Mouse (Mus musculus): Measurements from ENCODE around the gene Card14. TPM values are rescaled to one million over a fixed set of nuclear protein-coding genes. Genes with fewer than 3 reads are reported as not detected.
A peak's percentile ranks its signal among the peaks of the same experiment; 100 is the strongest.

Gene Card14
- polyA plus RNA-seq, 1 experiment from 2014 or later: 3.2 TPM

DNA sequence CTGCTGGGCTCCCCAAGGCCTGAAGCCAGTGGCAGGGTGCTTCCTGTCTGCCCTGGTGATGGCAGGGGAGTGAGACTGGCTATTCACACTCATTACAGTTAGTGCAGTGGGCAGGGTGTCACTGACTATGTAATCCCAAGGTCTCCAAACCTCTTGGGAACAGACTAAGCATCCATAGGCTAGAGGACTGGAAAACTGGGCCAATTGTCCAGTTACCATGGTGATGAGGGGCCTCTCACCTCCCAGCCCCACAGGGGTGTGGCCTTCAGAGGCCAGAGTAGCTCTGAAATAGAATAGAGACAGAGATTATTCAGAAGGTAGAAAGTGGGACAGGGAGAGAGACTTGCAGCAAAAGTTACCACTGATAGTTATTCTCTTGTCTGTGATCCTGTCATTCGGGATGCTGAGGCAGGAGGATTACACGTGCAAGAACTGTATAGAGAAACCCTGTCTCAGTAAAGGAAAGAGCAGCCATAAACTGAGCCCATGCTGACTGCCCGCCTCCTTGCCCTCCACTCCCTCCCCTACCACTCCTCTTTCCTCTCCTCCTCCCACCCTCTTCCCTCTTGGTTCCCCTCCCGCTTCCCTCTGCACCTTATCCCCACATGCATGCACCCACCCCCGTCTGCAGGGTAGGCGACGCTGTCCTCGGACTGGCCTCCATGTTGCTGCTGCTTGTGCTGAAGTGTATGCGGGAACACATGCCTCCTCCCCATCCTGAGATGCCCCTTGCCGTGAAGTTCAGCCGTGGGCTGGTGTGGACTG, 55.4 kb downstream of the Card14 start:
- Histone ChIP-seq H3K4me2 (ENCODE audit: low read depth, low read length) (no peak overlapping the region), H3K27ac (ENCODE audit: low read length) (no peak overlapping the region), H3K4me3 (replicated peaks; ENCODE audit: low read length) (no peak overlapping the region), H3K9ac (ENCODE audit: low read length) (peak overlapping the region; percentile 40; the same call in 1 of the 2 replicates), H3K4me1 (ENCODE audit: control insufficient read depth, insufficient read depth, low read length) (no peaks in the 10 kb centered on the region; the same call in 1 of the 2 replicates), H3K27me3 (ENCODE audit: control insufficient read depth, insufficient read depth, low read length) (no peaks in the 10 kb centered on the region), H3K36me3 (ENCODE audit: control insufficient read depth, insufficient read depth, low read length) (peaks cover 3% of the 10 kb centered on the region; the same call in 1 of the 2 replicates), H3K9me3 (replicated peaks; ENCODE audit: control insufficient read depth, low read length) (0 out of 2 replicates have a peak, but pooled peaks cover 2% of the 10 kb centered on the region)
- 43% methylated on average over 11 of the region's 11 CpGs for WGBS
- peak; percentile 31; the same call in 1 of the 2 replicates for ATAC-seq (ENCODE audit: insufficient read depth, low FRiP score)

DNA sequence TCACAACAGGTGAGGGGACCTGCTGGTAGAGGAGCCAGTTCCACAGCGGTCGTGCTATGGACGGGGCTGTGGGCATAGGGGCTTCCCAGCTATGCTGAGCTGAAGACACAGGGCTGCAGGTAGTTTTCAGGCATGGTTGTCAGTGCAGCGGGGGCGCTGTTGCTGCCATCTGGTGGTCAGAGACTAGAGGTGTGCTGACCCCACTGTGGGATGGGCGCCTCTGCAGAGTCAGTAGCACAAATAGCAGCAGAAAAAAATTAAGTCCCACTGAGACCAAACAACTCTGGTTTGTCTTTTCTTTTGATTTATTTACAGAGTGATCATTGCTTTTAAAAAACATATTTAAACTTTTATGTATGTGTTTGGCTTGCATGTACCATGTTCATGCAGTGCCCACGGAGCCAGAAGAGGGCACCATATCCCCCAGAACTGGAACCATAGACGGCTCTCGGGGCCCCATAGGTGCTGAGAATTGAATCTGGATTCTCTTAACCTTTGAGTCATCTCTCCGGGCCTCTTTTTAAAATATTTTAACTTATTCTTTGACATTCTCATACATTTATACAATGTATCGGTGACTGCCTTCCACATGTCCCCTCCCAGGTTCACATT, 56.1 kb downstream of the Card14 start:
- 0 out of 2 replicates have a peak, but pooled peaks cover 2% of the 10 kb centered on the region for H3K9me3 ChIP-seq (replicated peaks; ENCODE audit: control insufficient read depth, low read length)
- peaks cover 3% of the 10 kb centered on the region; the same call in 1 of the 2 replicates for H3K36me3 ChIP-seq (ENCODE audit: control insufficient read depth, insufficient read depth, low read length)
- H3K4me2 ChIP-seq (ENCODE audit: low read depth, low read length): no peak overlapping the region
- H3K9ac ChIP-seq (ENCODE audit: low read length): peak overlapping the region; percentile 40; the same call in 1 of the 2 replicates
- no peaks in the 10 kb centered on the region; the same call in 1 of the 2 replicates for H3K4me1 ChIP-seq (ENCODE audit: control insufficient read depth, insufficient read depth, low read length)
- WGBS: 34% methylated on average over 11 of the region's 11 CpGs
- H3K27ac ChIP-seq (ENCODE audit: low read length): no peak overlapping the region
- ATAC-seq (ENCODE audit: insufficient read depth, low FRiP score): peak; percentile 80; the same call in 1 of the 2 replicates
- no peaks in the 10 kb centered on the region for H3K27me3 ChIP-seq (ENCODE audit: control insufficient read depth, insufficient read depth, low read length)
- H3K4me3 ChIP-seq (replicated peaks; ENCODE audit: low read length): no peak overlapping the region

DNA sequence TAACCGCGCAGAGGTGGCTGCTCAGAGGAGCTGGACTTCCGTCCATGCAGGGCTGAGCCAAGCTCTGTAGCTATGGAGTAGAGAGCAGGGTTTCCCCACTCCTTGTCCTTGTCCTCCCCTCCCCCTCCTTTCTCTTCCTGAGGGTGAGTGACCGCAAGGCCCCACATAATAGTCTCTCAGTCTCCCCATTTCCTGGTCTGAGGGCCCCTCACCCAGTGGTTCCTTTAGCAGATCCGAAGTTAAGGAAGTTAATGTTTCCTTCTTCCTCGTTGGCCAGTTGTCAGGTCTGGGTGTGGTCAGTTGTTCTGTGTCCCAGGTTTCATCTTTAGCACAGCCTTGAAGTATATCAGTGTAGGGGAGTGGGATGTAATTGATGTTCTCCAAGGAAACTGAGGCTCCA, 67.9 kb downstream of the Card14 start:
- 59% methylated on average over 6 of the region's 6 CpGs for WGBS

DNA sequence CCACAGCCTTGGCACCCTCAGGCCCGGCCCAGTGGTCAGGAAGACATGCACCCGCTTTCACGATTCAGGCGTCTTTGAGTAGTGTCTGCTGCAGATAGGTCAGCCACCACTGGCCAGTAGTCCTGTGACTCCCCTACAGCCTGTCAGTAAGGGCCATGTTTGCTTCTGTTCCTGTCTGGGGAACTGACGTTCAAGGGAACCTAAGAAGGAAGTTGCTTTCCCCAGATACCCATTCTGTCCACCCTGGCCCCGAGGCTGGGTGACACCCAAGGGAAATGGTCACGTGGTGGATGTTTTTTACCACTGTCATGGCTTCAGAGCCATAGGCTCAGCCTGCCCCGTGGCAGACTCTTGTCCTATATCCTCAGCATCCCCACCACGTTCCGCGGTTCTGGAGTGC, 69.8 kb downstream of the Card14 start:
- WGBS: 93% methylated on average over 11 of the region's 11 CpGs
- Histone ChIP-seq H3K4me1 (ENCODE audit: control insufficient read depth, insufficient read depth, low read length) (no peaks in the 10 kb centered on the region; the same call in 1 of the 2 replicates), H3K36me3 (ENCODE audit: control insufficient read depth, insufficient read depth, low read length) (peaks cover 14% of the 10 kb centered on the region; the same call in 1 of the 2 replicates), H3K27me3 (ENCODE audit: control insufficient read depth, insufficient read depth, low read length) (no peaks in the 10 kb centered on the region), H3K27ac (ENCODE audit: low read length) (no peak overlapping the region), H3K4me3 (replicated peaks; ENCODE audit: low read length) (no peak overlapping the region), H3K9ac (ENCODE audit: low read length) (no peak overlapping the region), H3K4me2 (ENCODE audit: low read depth, low read length) (no peak overlapping the region), H3K9me3 (replicated peaks; ENCODE audit: control insufficient read depth, low read length) (no peaks in the 10 kb centered on the region)
- no peak for ATAC-seq (ENCODE audit: insufficient read depth, low FRiP score)

More for the DNA sequence above, 67.9 kb downstream of the Card14 start:
- Histone ChIP-seq H3K4me3 (replicated peaks; ENCODE audit: low read length) (no peak overlapping the region), H3K4me2 (ENCODE audit: low read depth, low read length) (no peak overlapping the region), H3K27me3 (ENCODE audit: control insufficient read depth, insufficient read depth, low read length) (no peaks in the 10 kb centered on the region), H3K27ac (ENCODE audit: low read length) (no peak overlapping the region), H3K4me1 (ENCODE audit: control insufficient read depth, insufficient read depth, low read length) (no peaks in the 10 kb centered on the region; the same call in 1 of the 2 replicates), H3K9ac (ENCODE audit: low read length) (no peak overlapping the region), H3K9me3 (replicated peaks; ENCODE audit: control insufficient read depth, low read length) (no peaks in the 10 kb centered on the region), H3K36me3 (ENCODE audit: control insufficient read depth, insufficient read depth, low read length) (peaks cover 14% of the 10 kb centered on the region; the same call in 1 of the 2 replicates)
- 0 out of 2 replicates have a peak, but pooled peaks have one; percentile 20 for ATAC-seq (ENCODE audit: insufficient read depth, low FRiP score)

DNA sequence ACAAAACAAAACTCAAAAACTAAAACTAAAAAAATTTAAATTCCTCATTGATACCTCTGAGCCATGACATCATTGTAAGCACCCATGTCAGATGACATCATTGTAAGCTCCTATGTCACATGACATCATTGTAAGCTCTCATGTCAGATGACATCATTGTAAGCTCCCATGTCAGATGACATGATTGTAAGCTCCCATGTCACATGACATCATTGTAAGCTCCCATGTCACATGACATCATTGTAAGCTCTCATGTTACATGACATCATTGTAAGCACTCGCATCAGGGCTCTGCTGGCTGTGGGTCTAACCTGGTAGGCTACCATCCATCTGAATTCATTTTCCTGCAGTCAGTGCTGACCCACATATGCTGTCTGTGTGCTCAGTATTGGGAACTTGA, 71.0 kb downstream of the Card14 start:
- H3K4me1 ChIP-seq (ENCODE audit: control insufficient read depth, insufficient read depth, low read length): no peaks in the 10 kb centered on the region; the same call in 1 of the 2 replicates
- no peak overlapping the region for H3K4me3 ChIP-seq (replicated peaks; ENCODE audit: low read length)
- no peaks in the 10 kb centered on the region for H3K27me3 ChIP-seq (ENCODE audit: control insufficient read depth, insufficient read depth, low read length)
- no peak for ATAC-seq (ENCODE audit: insufficient read depth, low FRiP score)
- peaks cover 14% of the 10 kb centered on the region; the same call in 1 of the 2 replicates for H3K36me3 ChIP-seq (ENCODE audit: control insufficient read depth, insufficient read depth, low read length)
- WGBS: 93% methylated on average over 1 of the region's 1 CpGs
- H3K9me3 ChIP-seq (replicated peaks; ENCODE audit: control insufficient read depth, low read length): no peaks in the 10 kb centered on the region
- H3K4me2 ChIP-seq (ENCODE audit: low read depth, low read length): no peak overlapping the region
- H3K9ac ChIP-seq (ENCODE audit: low read length): no peak overlapping the region
- H3K27ac ChIP-seq (ENCODE audit: low read length): no peak overlapping the region

DNA sequence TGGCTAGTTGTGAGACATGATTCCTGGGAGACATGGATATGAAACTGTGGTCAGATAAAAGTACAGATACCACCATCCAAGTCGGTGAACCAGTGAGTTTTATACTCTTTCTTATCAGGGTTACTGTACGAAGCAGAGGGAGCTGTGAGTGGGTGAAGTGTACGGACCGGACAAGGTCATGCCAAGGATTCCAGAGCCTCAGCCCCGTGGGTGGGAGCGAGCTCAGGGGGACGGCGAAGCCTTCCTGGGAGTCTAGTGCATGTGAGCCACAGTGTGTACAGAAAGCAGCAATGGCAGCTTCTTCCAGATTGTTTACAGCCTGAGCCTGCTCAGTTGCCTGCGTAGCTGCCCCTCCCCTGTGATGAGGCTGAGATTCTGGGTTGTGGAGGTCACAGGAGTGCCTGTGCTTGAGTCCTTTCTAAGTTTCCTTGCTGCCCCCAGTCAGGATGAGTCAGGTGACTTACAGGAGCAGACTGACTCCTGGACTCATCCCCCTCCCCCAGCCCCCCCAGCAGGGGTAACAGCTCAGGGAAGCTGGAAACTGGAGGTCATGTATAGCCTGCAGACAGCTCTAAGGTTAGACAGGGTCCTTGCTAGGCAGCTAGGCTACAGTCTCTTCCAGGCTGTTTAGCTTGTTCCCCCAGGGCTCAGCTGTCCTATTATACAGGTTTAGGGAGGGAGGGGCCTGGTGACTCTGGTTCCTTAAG, 74.2 kb downstream of the Card14 start:
- no peaks in the 10 kb centered on the region for H3K27me3 ChIP-seq (ENCODE audit: control insufficient read depth, insufficient read depth, low read length)
- H3K9me3 ChIP-seq (replicated peaks; ENCODE audit: control insufficient read depth, low read length): no peaks in the 10 kb centered on the region
- H3K9ac ChIP-seq (ENCODE audit: low read length): no peak overlapping the region
- H3K27ac ChIP-seq (ENCODE audit: low read length): no peak overlapping the region
- 66% methylated on average over 9 of the region's 9 CpGs for WGBS
- H3K4me2 ChIP-seq (ENCODE audit: low read depth, low read length): no peak overlapping the region
- no peak overlapping the region for H3K4me3 ChIP-seq (replicated peaks; ENCODE audit: low read length)
- peaks cover 14% of the 10 kb centered on the region; the same call in 1 of the 2 replicates for H3K36me3 ChIP-seq (ENCODE audit: control insufficient read depth, insufficient read depth, low read length)
- H3K4me1 ChIP-seq (ENCODE audit: control insufficient read depth, insufficient read depth, low read length): no peaks in the 10 kb centered on the region
- ATAC-seq (ENCODE audit: insufficient read depth, low FRiP score): no peak

DNA sequence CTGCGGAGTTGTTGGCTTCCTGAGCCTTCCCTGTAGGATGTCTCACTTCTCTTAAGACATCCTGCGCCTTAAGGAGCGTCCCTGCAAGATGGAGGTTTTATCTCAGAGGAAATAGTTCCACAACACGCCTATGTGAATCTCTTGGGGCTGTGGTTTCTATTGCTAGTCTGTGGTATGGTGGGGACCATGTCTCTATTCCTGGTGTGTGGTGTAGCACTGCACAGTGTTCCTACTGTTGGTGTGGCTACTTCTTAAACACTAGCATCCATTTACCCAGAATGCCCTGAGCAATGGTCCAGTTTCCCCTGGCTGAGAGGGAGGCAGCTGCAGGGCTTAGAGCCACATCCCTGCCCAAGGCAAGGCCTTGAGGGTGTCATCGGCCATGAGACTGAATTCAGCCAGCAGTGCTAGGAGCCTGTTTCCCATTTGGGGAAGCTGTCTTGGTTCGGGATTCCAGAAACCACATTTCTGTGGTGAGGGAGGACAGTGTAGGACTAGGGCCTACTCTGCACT, 74.8 kb downstream of the Card14 start:
- no peaks in the 10 kb centered on the region for H3K4me1 ChIP-seq (ENCODE audit: control insufficient read depth, insufficient read depth, low read length)
- no peak for ATAC-seq (ENCODE audit: insufficient read depth, low FRiP score)
- H3K4me2 ChIP-seq (ENCODE audit: low read depth, low read length): no peak overlapping the region
- no peak overlapping the region for H3K27ac ChIP-seq (ENCODE audit: low read length)
- no peaks in the 10 kb centered on the region for H3K9me3 ChIP-seq (replicated peaks; ENCODE audit: control insufficient read depth, low read length)
- H3K27me3 ChIP-seq (ENCODE audit: control insufficient read depth, insufficient read depth, low read length): no peaks in the 10 kb centered on the region
- no peak overlapping the region for H3K9ac ChIP-seq (ENCODE audit: low read length)
- no peak overlapping the region for H3K4me3 ChIP-seq (replicated peaks; ENCODE audit: low read length)
- WGBS: 68% methylated on average over 6 of the region's 6 CpGs
- peaks cover 9% of the 10 kb centered on the region; the same call in 1 of the 2 replicates for H3K36me3 ChIP-seq (ENCODE audit: control insufficient read depth, insufficient read depth, low read length)

DNA sequence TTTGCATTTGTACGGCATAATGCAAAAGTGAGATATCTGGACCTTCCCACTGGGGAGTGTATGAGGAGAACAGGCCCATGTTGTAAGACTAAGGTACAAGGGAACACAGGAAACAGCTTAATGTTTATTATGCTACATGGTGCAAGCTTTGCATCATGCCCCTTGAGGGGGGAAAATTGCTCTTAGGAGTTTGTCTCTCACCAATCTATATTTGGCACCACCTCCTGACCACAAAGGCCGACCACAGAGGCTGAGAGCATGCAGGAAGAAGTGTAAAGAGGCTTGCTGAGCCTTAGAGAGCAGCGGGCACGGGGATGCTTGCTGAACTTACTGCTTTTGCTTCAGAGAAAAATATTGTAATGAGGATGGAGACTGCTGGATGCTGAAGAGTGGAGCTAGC, 77.3 kb downstream of the Card14 start:
- Histone ChIP-seq H3K27ac (ENCODE audit: low read length) (no peak overlapping the region), H3K36me3 (ENCODE audit: control insufficient read depth, insufficient read depth, low read length) (no peaks in the 10 kb centered on the region), H3K4me3 (replicated peaks; ENCODE audit: low read length) (no peak overlapping the region), H3K9me3 (replicated peaks; ENCODE audit: control insufficient read depth, low read length) (no peaks in the 10 kb centered on the region), H3K27me3 (ENCODE audit: control insufficient read depth, insufficient read depth, low read length) (no peaks in the 10 kb centered on the region), H3K4me1 (ENCODE audit: control insufficient read depth, insufficient read depth, low read length) (no peaks in the 10 kb centered on the region), H3K9ac (ENCODE audit: low read length) (no peak overlapping the region), H3K4me2 (ENCODE audit: low read depth, low read length) (no peak overlapping the region)
- ATAC-seq (ENCODE audit: insufficient read depth, low FRiP score): no peak
- WGBS: 71% methylated on average over 4 of the region's 4 CpGs
